Mouse (Mus musculus) megakaryocyte, embryonic 14.5 days (primary cell): ENCODE results near the gene Tsr3. TPM values are rescaled to one million over a fixed set of nuclear protein-coding genes. Genes with fewer than 3 reads are reported as not detected.
"Not testable (repeated sequence)": the region's sequence is repeated elsewhere in the genome, so short reads cannot be mapped to it uniquely, and the experiment has no call there.

ENCODE experiments used
- H3K27me3 ChIP-seq: replicated peaks from 2 replicates; pipeline ENCODE3; 2012; ENCODE audit warnings: inconsistent platforms
- H3K36me3 ChIP-seq: replicated peaks from 2 replicates; pipeline ENCODE3; 2012; ENCODE audit warnings: low read length, inconsistent platforms, mixed read lengths
- H3K4me1 ChIP-seq: 2 replicates; pipeline ENCODE4 v1.6.1; 2012; ENCODE audit warnings: inconsistent platforms
- H3K4me3 ChIP-seq: replicated peaks from 2 replicates; pipeline ENCODE3; 2012; ENCODE audit warnings: moderate library complexity, mild to moderate bottlenecking, inconsistent platforms
- H3K9me3 ChIP-seq: 2 replicates; pipeline ENCODE4 v1.6.1; 2012; ENCODE audit warnings: inconsistent platforms
- FLI1 ChIP-seq: IDR thresholded peaks from 2 replicates; pipeline ENCODE4 v1.6.1; 2012; ENCODE audit warnings: low read length, inconsistent platforms, mixed read lengths
- GATA1 ChIP-seq: IDR thresholded peaks from 3 replicates; pipeline ENCODE4 v1.6.1; 2012; ENCODE audit warnings: mixed read lengths, low read length, inconsistent platforms, borderline replicate concordance
- polyA plus RNA-seq: library from polyadenylated mRNA; stranded (reverse); fragments of >175 nt; gene quantifications from 2 replicates; pipeline ENCODE4 v1.2.3, GENCODE M21; 2012; ENCODE audit warnings: low replicate concordance; ENCODE audit not compliant: insufficient read depth

Gene Tsr3
- polyA plus RNA-seq, 1 experiment: 25.4 TPM

GRCm38 (mm10) chr17:25221821-25222503, 18.0 kb upstream of the Tsr3 start:
- peak overlapping the region; percentile 90 for H3K4me3 ChIP-seq
- no peaks in the 10 kb centered on the region for H3K9me3 ChIP-seq
- peaks cover 72% of the 10 kb centered on the region for H3K36me3 ChIP-seq
- TF ChIP-seq FLI1: no peak
- TF ChIP-seq GATA1: no peak
- peaks cover 92% of the 10 kb centered on the region for H3K4me1 ChIP-seq
- no peaks in the 10 kb centered on the region for H3K27me3 ChIP-seq

- not testable (repeated sequence) for H3K27me3 ChIP-seq, H3K9me3 ChIP-seq
- peak overlapping the region; percentile 90 for H3K4me3 ChIP-seq
- peaks cover 73% of the 10 kb centered on the region for H3K36me3 ChIP-seq
- H3K4me1 ChIP-seq: peaks cover 95% of the 10 kb centered on the region
These were observed 17.4 kb upstream of the Tsr3 start for GRCm38 (mm10) chr17:25222504-25222940.

- Histone ChIP-seq H3K4me3 (peak overlapping the region; percentile 90), H3K27me3 (no peaks in the 10 kb centered on the region), H3K9me3 (no peaks in the 10 kb centered on the region), H3K36me3 (peaks cover 73% of the 10 kb centered on the region), H3K4me1 (peaks cover 95% of the 10 kb centered on the region)
- TF ChIP-seq GATA1 (no peak), FLI1 (no peak)
These were observed 16.9 kb upstream of the Tsr3 start for GRCm38 (mm10) chr17:25222951-25223601.

- TF ChIP-seq GATA1 (no peak), FLI1 (no peak)
- Histone ChIP-seq H3K4me3 (peak overlapping the region; percentile 90), H3K36me3 (peaks cover 73% of the 10 kb centered on the region), H3K9me3 (no peaks in the 10 kb centered on the region), H3K4me1 (peaks cover 94% of the 10 kb centered on the region), H3K27me3 (no peaks in the 10 kb centered on the region)
These were observed 15.3 kb upstream of the Tsr3 start for GRCm38 (mm10) chr17:25224586-25225222.

- no peaks in the 10 kb centered on the region for H3K27me3 ChIP-seq
- TF ChIP-seq FLI1 (no peak), GATA1 (no peak)
- peaks cover 73% of the 10 kb centered on the region for H3K36me3 ChIP-seq
- peak overlapping the region; percentile 90 for H3K4me3 ChIP-seq
- peaks cover 84% of the 10 kb centered on the region for H3K4me1 ChIP-seq
- no peaks in the 10 kb centered on the region for H3K9me3 ChIP-seq
These were observed 14.3 kb upstream of the Tsr3 start for GRCm38 (mm10) chr17:25225659-25226058.

GRCm38 (mm10) chr17:25227991-25228390, 12.0 kb upstream of the Tsr3 start:
- peaks cover 66% of the 10 kb centered on the region for H3K4me1 ChIP-seq
- TF ChIP-seq GATA1 (no peak), FLI1 (no peak)
- no peaks in the 10 kb centered on the region for H3K27me3 ChIP-seq
- no peaks in the 10 kb centered on the region for H3K9me3 ChIP-seq
- H3K36me3 ChIP-seq: peaks cover 72% of the 10 kb centered on the region
- H3K4me3 ChIP-seq: peak overlapping the region; percentile 11

- H3K27me3 ChIP-seq, H3K9me3 ChIP-seq, H3K4me3 ChIP-seq: not testable (repeated sequence)
- Histone ChIP-seq H3K4me1 (peaks cover 44% of the 10 kb centered on the region), H3K36me3 (peaks cover 74% of the 10 kb centered on the region)
These were observed 9.8 kb upstream of the Tsr3 start for GRCm38 (mm10) chr17:25230014-25230655.

- H3K4me1 ChIP-seq: peaks cover 43% of the 10 kb centered on the region
- peaks cover 74% of the 10 kb centered on the region for H3K36me3 ChIP-seq
- H3K9me3 ChIP-seq: no peaks in the 10 kb centered on the region
These were observed 9.3 kb upstream of the Tsr3 start for GRCm38 (mm10) chr17:25230700-25231099.

GRCm38 (mm10) chr17:25231621-25232020, 8.3 kb upstream of the Tsr3 start:
- Histone ChIP-seq H3K4me1 (peaks cover 35% of the 10 kb centered on the region), H3K36me3 (peaks cover 74% of the 10 kb centered on the region)
- H3K4me3 ChIP-seq, H3K27me3 ChIP-seq, H3K9me3 ChIP-seq: not testable (repeated sequence)

More at GRCm38 (mm10) chr17:25230700-25231099, 9.3 kb upstream of the Tsr3 start:
- no peaks in the 10 kb centered on the region for H3K27me3 ChIP-seq
- H3K4me3 ChIP-seq: no peak overlapping the region
- TF ChIP-seq FLI1: no peak
- TF ChIP-seq GATA1: no peak

- no peaks in the 10 kb centered on the region for H3K27me3 ChIP-seq
These were observed 4.3 kb upstream of the Tsr3 start for GRCm38 (mm10) chr17:25235635-25236034.

More at GRCm38 (mm10) chr17:25235635-25236034, 4.3 kb upstream of the Tsr3 start:
- no peaks in the 10 kb centered on the region for H3K9me3 ChIP-seq
- no peak overlapping the region for H3K4me3 ChIP-seq
- peaks cover 43% of the 10 kb centered on the region for H3K36me3 ChIP-seq
- H3K4me1 ChIP-seq: peaks cover 22% of the 10 kb centered on the region
- TF ChIP-seq FLI1: no peak
- no peak for TF ChIP-seq GATA1
